Mouse (Mus musculus) cerebellum, postnatal 4 days (tissue): ENCODE data around the gene Pdpn.
A peak's percentile ranks its signal among the peaks of the same experiment; 100 is the strongest.
"Not testable (repeated sequence)": the region's sequence is repeated elsewhere in the genome, so short reads cannot be mapped to it uniquely, and the experiment has no call there.

Source experiments
- DNase-seq, 2 experiments: peaks; one replicate each; pipeline ENCODE4 v3.0.0; 2022; ENCODE audit warnings: low spot score in 2 of 2, mixed read lengths in 1 of 2

The Pdpn gene

DNA sequence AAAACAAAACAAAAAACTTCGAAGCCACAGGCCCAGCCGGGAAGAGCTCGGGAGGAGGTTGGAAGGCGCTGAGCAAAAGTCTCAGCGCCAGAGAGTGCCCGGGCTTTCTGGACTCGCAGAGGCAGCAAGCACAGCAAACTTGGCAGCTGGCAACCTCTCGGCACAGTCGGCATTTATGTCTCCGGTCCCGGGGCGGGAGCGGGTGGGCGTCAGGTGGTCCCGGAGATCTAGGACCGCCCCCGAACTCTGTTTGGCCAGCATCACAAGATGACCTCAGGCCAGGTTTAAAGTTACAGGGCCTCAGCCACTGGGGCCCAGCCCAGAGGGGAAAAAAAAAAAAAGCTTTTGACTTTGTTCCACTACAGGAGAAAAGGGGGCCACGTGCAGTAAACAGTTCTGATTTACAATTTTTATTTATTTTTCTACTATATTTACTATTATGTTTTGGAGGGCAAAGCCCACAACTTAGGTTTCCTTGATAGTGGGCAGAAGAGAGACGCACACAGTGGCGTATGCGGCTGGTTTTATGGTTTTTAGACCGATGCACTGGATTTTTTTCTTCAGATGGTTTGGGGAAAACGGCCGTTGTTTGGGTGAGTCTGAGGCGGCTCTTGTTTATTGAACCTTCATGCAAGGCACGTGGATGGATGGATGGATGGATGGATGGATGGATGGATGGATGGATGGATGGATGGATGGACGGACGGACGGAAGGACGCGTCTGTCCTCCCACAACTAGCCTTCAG lies at the start of gene Pdpn:
Gene Pdpn, minus strand, starts transcription at position 240 of the 746 bp plus-strand sequence.
- peak; percentile 26 to 55 for DNase-seq

- DNase-seq = no peak
These were observed 49.3 kb upstream of the Pdpn start for GRCm38 (mm10) chr4:143348678-143349077.

- not testable (repeated sequence) for DNase-seq
These were observed 46.1 kb upstream of the Pdpn start for GRCm38 (mm10) chr4:143345491-143345890.

GRCm38 (mm10) chr4:143341470-143341869 lies 42.1 kb upstream of the Pdpn start:
- DNase-seq = no peak

DNA sequence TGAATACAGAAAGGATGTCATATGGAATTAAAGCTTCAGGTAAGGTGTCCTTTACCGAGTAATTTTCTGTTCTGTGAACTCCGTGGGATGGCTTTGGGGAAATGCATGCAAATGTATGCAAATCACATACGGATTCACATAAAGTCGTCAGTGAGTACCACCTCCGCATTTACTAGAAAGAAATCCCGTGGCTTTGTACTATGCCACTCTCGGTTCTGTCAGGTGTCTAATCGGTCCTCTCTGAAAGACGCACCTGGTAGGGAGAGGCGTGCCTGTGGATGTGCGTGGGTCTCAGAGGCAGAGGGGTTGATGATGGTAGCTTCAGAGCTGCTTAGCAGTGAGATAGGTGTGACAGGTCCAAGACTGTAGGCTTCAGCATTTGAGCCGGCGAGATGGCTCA lies 40.4 kb upstream of the Pdpn start:
- DNase-seq = no peak

GRCm38 (mm10) chr4:143336096-143336495 lies 36.7 kb upstream of the Pdpn start:
- no peak for DNase-seq

- no peak for DNase-seq
These were observed 35.6 kb upstream of the Pdpn start for GRCm38 (mm10) chr4:143334995-143335394.

DNA sequence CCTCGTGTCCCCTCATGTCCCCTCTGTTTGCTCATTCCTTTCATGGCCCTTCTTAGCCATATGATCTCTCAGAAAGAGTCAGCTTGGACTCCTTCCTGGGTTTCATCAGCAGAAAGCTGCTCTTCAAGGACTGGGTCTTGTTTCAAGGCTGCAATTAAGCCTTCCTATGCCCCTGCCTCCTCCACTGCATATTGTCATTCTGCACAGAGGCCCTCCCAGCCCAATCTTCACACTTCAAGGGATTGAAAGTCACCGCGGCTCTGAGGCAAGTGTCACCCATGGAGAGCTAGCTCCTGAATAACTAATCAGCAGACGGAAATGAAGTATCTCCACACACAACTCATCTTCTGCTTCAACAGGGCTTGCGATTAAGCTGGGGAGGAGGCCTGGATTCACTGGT lies 34.8 kb upstream of the Pdpn start:
- no peak for DNase-seq

DNA sequence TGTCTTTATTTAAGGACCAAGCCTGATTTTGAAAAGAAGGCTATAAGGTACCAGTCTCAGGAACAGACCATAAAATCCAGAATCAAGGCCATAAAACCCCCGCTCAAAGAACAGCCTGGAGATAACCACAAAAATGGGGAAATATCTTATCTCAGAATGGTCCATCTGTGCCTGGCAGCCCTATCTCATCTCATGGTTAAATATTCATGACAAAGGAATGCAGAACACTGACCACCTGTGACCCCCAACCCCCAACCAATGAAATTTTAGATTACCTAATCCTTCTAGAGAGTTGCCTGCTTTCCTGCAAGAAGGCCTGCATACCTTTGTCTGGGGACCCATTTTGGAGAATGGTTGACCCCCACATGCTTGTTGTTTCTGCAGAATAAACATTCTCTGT lies 32.4 kb upstream of the Pdpn start:
- no peak for DNase-seq

- no peak for DNase-seq
These were observed 31.2 kb upstream of the Pdpn start for GRCm38 (mm10) chr4:143330566-143330965.

- peak; percentile 87 for DNase-seq
These were observed 26.2 kb upstream of the Pdpn start for GRCm38 (mm10) chr4:143325625-143325941.

DNA sequence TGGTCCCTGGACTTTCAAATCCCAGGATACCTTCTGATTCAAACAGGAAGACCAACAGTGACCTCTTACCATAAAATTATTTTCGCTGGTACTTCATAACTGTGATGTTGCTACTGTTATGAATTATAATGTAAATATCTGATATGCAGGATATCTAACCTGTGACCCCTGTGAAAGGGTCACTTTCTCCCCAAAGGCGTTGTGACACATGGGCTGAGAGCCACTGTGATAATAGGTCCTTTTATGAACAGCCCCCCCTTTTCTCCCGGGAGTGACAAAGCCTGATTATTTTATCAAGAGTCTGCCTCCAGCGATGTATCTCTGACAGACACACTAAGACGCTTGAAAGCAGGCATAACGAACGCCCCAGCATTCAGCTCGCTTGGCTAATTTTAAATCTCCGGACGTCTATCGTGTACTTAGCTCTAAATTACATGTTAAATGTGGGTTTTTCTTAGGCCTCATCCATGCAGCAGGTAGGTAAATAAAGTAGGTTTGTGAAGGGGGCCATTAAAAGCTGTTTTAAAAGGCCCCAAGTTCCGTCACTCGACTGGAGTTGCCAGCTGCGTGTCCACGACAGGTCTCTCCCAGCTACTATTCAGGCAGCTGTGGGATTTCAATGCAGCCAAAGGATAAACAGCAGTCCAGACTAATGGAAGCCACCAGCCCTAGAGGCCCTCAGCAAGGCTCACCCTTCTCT lies 25.7 kb upstream of the Pdpn start:
- DNase-seq = no peak

DNA sequence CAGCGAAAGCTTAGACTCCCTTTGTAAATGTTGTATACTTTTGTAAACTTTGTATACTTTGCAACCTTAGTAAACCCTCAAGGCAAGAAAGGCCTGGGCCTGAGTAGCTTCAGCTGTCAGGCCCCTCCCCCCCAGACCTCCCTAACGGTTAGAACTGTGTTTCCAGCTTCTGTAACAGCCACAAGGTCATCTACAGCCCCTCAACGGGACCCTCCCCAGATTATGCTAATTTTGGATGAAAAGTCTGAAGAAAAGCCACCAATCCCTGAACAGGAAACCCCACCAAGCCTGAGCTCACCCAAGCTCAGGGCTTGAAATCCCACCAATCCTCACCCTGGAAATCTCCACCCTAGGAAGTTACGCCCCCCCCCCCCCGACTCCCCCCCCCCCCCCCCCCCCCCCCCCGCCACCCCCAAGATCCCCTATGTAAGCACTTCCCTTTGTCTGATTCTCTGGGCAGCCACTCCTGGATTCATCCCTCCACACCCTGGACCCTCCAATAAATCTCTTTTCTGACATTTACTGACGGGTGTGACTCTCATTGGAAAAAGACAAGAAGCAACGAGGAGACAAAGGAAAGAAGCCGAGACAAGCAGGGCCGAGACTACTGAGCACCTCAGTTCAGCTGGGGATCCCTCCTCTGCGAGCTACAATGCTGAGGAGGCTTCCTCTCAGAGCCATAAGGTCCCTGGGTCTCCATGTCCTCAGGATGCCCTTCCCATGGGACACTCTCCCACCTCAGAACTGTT lies 25.0 kb upstream of the Pdpn start:
- no peak for DNase-seq

DNA sequence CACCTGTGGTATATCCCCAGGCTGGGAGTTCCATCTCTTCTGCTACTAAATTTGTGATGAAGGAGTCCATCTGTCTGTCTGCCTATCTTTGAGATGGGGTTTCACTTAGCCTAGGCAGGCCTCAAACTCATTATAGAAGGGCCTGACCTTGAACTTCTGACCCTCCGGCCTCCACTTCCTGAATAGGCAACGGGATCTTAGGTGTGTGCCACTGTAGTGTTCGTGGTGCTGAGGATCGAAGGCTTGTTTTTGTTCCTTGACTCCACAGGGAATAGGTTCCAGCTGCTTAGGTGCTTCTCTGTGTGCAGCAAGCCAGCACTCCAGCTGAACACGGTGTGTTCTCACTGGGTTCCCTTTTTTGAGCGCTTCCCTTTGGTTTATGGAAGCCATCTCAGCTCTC lies 13.9 kb upstream of the Pdpn start:
- DNase-seq = no peak

- DNase-seq = no peak
These were observed 12.0 kb upstream of the Pdpn start for GRCm38 (mm10) chr4:143311341-143311740.

DNA sequence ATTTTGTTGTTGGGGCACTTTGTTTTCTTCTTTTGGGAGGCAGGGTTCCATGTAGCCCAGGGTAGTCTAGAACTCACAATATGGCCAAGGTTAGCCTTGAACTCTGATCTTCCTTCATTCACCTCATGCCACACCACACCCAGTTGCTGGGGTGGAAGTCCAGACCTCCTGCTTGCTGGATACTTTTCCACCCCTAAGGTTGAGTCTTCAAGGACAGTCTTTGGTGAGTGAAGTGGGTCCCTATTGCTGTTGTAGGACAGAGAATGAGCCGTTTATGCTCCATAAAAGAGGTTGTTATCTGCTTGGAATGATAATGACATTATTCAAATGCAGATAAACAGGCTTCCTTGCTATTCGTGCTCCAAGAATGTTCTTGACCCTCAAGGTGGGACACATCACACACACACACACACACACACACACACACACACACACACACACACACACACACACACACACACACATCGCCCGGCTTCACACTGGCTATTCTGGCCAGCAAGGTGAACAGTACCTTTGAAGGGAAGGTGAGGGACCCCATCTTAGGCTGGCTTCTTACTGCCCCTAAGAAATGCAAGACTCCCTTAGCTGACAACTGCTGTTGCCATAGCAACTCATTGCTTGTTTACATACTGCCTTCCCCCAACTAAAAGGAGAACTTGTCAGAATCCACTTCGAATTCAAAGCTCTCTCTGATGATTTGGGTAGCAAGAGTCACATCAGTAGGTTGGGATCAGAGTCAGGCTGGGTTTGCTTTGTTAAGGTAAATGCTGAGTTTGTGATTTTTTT lies 6.8 kb upstream of the Pdpn start:
- DNase-seq = no peak

- no peak for DNase-seq
These were observed 5.7 kb upstream of the Pdpn start for GRCm38 (mm10) chr4:143305031-143305430.

GRCm38 (mm10) chr4:143302279-143302890 lies 3.0 kb upstream of the Pdpn start:
- no peak for DNase-seq

GRCm38 (mm10) chr4:143301875-143302274 lies 2.5 kb upstream of the Pdpn start:
- DNase-seq = no peak

GRCm38 (mm10) chr4:143301042-143301441 lies 1.7 kb upstream of the Pdpn start:
- no peak for DNase-seq

DNA sequence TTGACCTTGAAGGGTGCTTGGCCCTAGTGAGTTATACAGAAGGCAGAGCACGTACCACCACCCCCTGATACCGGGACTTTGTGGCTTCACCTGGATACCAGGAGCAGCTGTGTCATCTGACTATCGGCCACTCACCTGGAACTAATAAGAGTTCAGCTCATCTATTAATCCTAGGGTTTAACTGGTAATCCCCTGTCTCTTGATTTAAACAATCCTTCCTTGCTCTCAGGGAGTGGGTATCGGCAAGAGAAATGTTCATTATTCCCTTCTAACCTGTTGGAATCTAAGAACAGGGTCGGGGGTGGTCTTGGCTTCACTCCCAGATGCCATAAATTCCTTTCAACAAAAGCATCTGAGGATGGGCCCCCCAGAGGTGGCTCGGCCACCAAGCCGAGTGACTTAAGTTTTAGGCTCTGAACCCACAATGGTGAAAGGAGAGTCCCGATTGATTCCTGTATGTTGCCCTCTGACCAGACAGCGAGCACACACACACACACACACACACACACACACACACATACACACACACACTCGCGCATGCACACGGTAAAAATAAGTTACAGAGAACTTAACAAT lies 837 bp upstream of the Pdpn start:
- no peak for DNase-seq
